14 mouse cellular contexts compared by ENCODE assay signal in the genomic region with DNA sequence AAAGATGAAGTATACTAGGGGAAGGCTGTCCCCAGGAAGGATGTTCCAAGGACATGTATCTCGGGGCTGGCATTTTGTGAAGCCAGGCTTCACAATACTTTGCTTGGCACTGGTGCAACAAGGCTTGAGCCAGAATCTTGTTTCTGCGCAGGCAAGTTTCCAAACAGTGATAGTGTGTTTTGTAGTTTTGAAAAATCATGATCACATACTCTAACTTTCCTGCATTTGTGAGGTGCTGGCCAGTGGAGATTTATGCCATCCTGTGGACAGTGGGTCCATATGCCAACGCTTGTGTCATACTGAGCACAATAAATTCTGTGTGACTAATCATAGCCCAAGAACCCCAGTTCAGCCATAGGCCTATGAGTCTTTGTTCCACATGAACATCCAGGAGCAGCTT.
DNase-seq lines count a peak whose midpoint lies in the region.
"Had no signal": no experiment of that assay in that cellular context is flagged by ENCODE, and none has a peak within 500 bp of the region (broad histone marks: within the 10 kb centered on the region; RNA-seq: fewer than 3 reads in every experiment).

No protein-coding gene starts in this region.

- peak; percentile 76 for DNase-seq in heart, adult 11 months
- DNase-seq in heart, adult 8-10 months (ENCODE audit: low spot score) = no peak
- peak; percentile 15 for DNase-seq in right cerebral cortex, postnatal 4 days
- DNase-seq in right cerebral cortex, postnatal 14 days = no peak
- DNase-seq in cerebellum, adult 9-10 months = peak; percentile 78
- DNase-seq in thymus, postnatal 36 days = no peak
- no peak for DNase-seq in lung, postnatal 25 days (ENCODE audit: low spot score)
- DNase-seq: B cell, adult 2 months; embryo, embryonic 11 days; gastrocnemius, postnatal 10 days; heart, postnatal 36 days; kidney, adult 2 months; kidney, postnatal 36 days; lung, embryonic 14.5 days had no signal

Comparison
In these comparisons a context has a peak if more than half of its experiments do, and no peak if none do; other contexts are left out.
1. DNase-seq: peak in heart, adult 11 months (single experiment), right cerebral cortex, postnatal 4 days (single experiment) and cerebellum, adult 9-10 months (single experiment); none in heart, adult 8-10 months (single experiment), right cerebral cortex, postnatal 14 days (single experiment), thymus, postnatal 36 days (0 of 2) and lung, postnatal 25 days (single experiment).